Mouse (Mus musculus) C2C12 (cell line): ENCODE measurements around the gene Tnr.

ENCODE experiments used
- CEBPB ChIP-seq: IDR thresholded peaks from one replicate; pipeline ENCODE4 v1.6.1; 2011; ENCODE audit warnings: low read depth, mild to moderate bottlenecking, control low read depth, moderate library complexity
- CTCF ChIP-seq: IDR thresholded peaks from one replicate; pipeline ENCODE4 v1.5.1; 2011; ENCODE audit not compliant: control insufficient read depth, insufficient read depth, insufficient read length
- USF1 ChIP-seq: IDR thresholded peaks from one replicate; pipeline ENCODE4 v1.6.1; 2011; ENCODE audit warnings: low read depth, mild to moderate bottlenecking, control low read depth, moderate library complexity

DNA sequence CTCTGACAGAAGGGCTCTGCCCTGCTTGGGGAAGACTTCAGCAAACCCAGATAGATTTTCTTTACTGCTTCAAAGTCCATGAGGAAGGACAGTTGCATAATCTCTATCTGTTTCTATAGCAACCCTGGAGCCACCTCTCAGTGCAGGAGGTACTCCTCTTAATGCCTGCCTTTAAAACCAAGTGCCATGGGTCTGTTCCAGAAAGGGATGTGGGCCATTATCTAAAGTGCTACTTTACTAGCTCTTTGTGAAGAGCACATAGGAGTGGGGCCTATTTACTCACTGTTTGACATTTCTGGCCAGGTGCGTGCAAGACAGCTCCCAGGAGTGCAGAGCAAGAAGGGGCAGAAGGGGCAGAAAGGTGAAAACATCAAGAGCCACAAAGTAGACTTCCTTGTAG, 330.7 kb downstream of the Tnr start:
- TF ChIP-seq CTCF: no peak
- TF ChIP-seq CEBPB: no peak
- TF ChIP-seq USF1: no peak
